Mouse (Mus musculus) left cerebral cortex, adult 8-10 months (tissue): ENCODE measurements around the gene Trappc4. TPM values are rescaled to one million over a fixed set of nuclear protein-coding genes. Genes with fewer than 3 reads are reported as not detected.
"Not testable (repeated sequence)": the region's sequence is repeated elsewhere in the genome, so short reads cannot be mapped to it uniquely, and the experiment has no call there.

Experiments
- DNase-seq, 2 experiments: peaks; one replicate each; pipeline ENCODE4 v3.0.0; 2022; ENCODE audit warnings: low spot score in 2 of 2
- total RNA-seq, 4 experiments: library from RNA; stranded (reverse); gene quantifications; 2 replicates each; pipeline ENCODE4 v1.2.4; 2022

Gene Trappc4
- 10 to 100 TPM; 67.4 to 74.5 (median 72.5) TPM for total RNA-seq

- DNase-seq, result peak; percentile 89
Observed at GRCm38 (mm10) chr9:44406906-44407751, at the start of gene Trappc4, which contains the start of gene Rps25. Gene Trappc4 (minus strand): TSS chr9:44407600. Gene Rps25 (plus strand): TSS chr9:44407139.

- no peak for DNase-seq
Observed at GRCm38 (mm10) chr9:44454891-44455220, 47.5 kb upstream of the Trappc4 start, which contains the start of gene Upk2. Gene Upk2 (minus strand): TSS chr9:44454976.

GRCm38 (mm10) chr9:44454132-44454890 is 46.9 kb upstream of the Trappc4 start:
- peak in 1 of 2 experiments; percentile 89 for DNase-seq

- DNase-seq, result no peak
Observed at GRCm38 (mm10) chr9:44450387-44450786, 43.0 kb upstream of the Trappc4 start.

GRCm38 (mm10) chr9:44444402-44445025 is 37.1 kb upstream of the Trappc4 start:
- DNase-seq, result not testable (repeated sequence)

GRCm38 (mm10) chr9:44440961-44441360 is 33.6 kb upstream of the Trappc4 start, which contains the start of gene Foxr1:
Gene Foxr1 (minus strand): TSS chr9:44441136.
- no peak for DNase-seq

GRCm38 (mm10) chr9:44435747-44436146 is 28.3 kb upstream of the Trappc4 start:
- DNase-seq, result no peak

- DNase-seq, result no peak
Observed at GRCm38 (mm10) chr9:44432577-44433185, 25.3 kb upstream of the Trappc4 start.

GRCm38 (mm10) chr9:44423576-44423975 is 16.2 kb upstream of the Trappc4 start:
- DNase-seq, result no peak

GRCm38 (mm10) chr9:44420280-44420898 is 13.0 kb upstream of the Trappc4 start:
- no peak for DNase-seq

- DNase-seq, result not testable (repeated sequence)
Observed at GRCm38 (mm10) chr9:44419730-44420129, 12.3 kb upstream of the Trappc4 start.

GRCm38 (mm10) chr9:44418519-44419385 is 11.4 kb upstream of the Trappc4 start, which contains the start of gene Ccdc84:
Gene Ccdc84 (minus strand): TSS chr9:44418569.
- DNase-seq, result no peak

- peak; percentile 94 to 96 for DNase-seq
Observed at GRCm38 (mm10) chr9:44417892-44418363, 10.5 kb upstream of the Trappc4 start.

- DNase-seq, result no peak
Observed at GRCm38 (mm10) chr9:44417156-44417891, 9.9 kb upstream of the Trappc4 start.

GRCm38 (mm10) chr9:44412781-44413180 is 5.4 kb upstream of the Trappc4 start:
- DNase-seq, result no peak

- DNase-seq, result no peak
Observed at GRCm38 (mm10) chr9:44412306-44412705, 4.9 kb upstream of the Trappc4 start.

GRCm38 (mm10) chr9:44411601-44412130 is 4.3 kb upstream of the Trappc4 start:
- DNase-seq, result no peak

- DNase-seq, result no peak
Observed at GRCm38 (mm10) chr9:44410647-44411336, 3.4 kb upstream of the Trappc4 start.
